Mouse (Mus musculus) embryonic facial prominence, embryonic 12.5 days (tissue): Measurements from ENCODE around the gene Mxi1. TPM values are rescaled to one million over a fixed set of nuclear protein-coding genes. Genes with fewer than 3 reads are reported as not detected.

Experiments used
- ATAC-seq: fragments of 200-750 bp; cut with Nextera tagmentation; 2 replicates; pipeline ENCODE4 v1.8.0; 2017; ENCODE audit not compliant: insufficient number of reproducible peaks, insufficient read depth, low FRiP score, low TSS enrichment
- H3K27ac ChIP-seq: fragments of 300-500 bp; sonication (generic); 2 replicates; pipeline ENCODE4 v1.5.1; 2016; ENCODE audit warnings: mild to moderate bottlenecking
- H3K27me3 ChIP-seq: fragments of 300-500 bp; sonication (generic); 2 replicates; pipeline ENCODE4 v1.6.1; 2016; ENCODE audit warnings: mild to moderate bottlenecking, moderate library complexity
- H3K36me3 ChIP-seq: fragments of 300-500 bp; sonication (generic); 2 replicates; pipeline ENCODE4 v1.6.1; 2016; ENCODE audit warnings: mild to moderate bottlenecking
- H3K4me1 ChIP-seq: fragments of 300-500 bp; sonication (generic); 2 replicates; pipeline ENCODE4 v1.6.1; 2016
- H3K4me2 ChIP-seq: fragments of 300-500 bp; sonication (generic); replicated peaks from 2 replicates; pipeline ENCODE4 v1.6.1; 2016; ENCODE audit warnings: mild to moderate bottlenecking, moderate library complexity
- H3K4me3 ChIP-seq: fragments of 300-500 bp; sonication (generic); 2 replicates; pipeline ENCODE4 v1.5.1; 2016; ENCODE audit warnings: mild to moderate bottlenecking
- H3K9ac ChIP-seq: fragments of 300-500 bp; sonication (generic); 2 replicates; pipeline ENCODE4 v1.6.1; 2016; ENCODE audit warnings: mild to moderate bottlenecking, moderate library complexity
- H3K9me3 ChIP-seq: fragments of 300-500 bp; sonication (generic); 2 replicates; pipeline ENCODE4 v1.6.1; 2016; ENCODE audit warnings: mild to moderate bottlenecking, moderate library complexity
- WGBS: fragments of 180-500 bp; shearing (Covaris S2); methylation state at CpG from one replicate; pipeline ENCODE4 v1.1.7; 2016; 5-methylcytosine and 5-hydroxymethylcytosine counted together
- polyA plus RNA-seq: library from polyadenylated mRNA; unstranded; fragments of >200 nt; fragmentation: Nextera tagmentation; extraction: Ambion mirVana; gene quantifications from 2 replicates; pipeline ENCODE4 v1.2.1, GENCODE M21; 2016

Gene Mxi1
- polyA plus RNA-seq, 1 experiment from 2014 or later = 44.9 TPM

- Histone ChIP-seq H3K4me1 (0 out of 2 replicates have a peak, but pooled peaks cover 4% of the 10 kb centered on the region), H3K9me3 (no peaks in the 10 kb centered on the region), H3K4me2 (no peak overlapping the region), H3K36me3 (peaks cover 20% of the 10 kb centered on the region), H3K27me3 (no peaks in the 10 kb centered on the region), H3K4me3 (no peak overlapping the region), H3K27ac (no peak overlapping the region), H3K9ac (no peak overlapping the region)
- no peak for ATAC-seq
- 91% methylated on average over 21 of the region's 21 CpGs for WGBS
Observed at GRCm38 (mm10) chr19:53331882-53332500, 21.7 kb downstream of the Mxi1 start.

DNA sequence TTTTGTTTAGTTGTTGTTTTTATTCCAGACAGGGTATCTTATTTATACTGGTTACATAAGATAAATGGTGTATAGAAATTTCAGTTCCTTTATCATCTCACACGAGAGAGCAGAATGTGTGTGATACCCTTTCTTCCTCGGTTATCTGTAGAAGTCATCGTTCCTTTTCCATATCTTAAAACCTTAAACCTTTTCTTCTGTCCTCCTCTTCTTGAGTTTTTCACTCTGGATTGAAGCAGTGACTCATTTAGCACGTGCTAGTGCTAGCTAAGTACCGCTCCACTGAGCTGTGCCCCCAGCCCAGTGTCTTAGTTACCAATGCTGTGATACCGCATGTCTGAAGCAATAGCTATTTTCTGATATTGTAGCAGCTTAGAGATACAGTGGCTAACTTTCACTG is 23.4 kb downstream of the Mxi1 start:
- H3K27me3 ChIP-seq = no peaks in the 10 kb centered on the region
- no peak overlapping the region for H3K27ac ChIP-seq
- H3K36me3 ChIP-seq = peaks cover 31% of the 10 kb centered on the region
- no peaks in the 10 kb centered on the region for H3K9me3 ChIP-seq
- no peak for ATAC-seq
- H3K4me3 ChIP-seq = no peak overlapping the region
- 0 out of 2 replicates have a peak, but pooled peaks cover 4% of the 10 kb centered on the region for H3K4me1 ChIP-seq
- H3K4me2 ChIP-seq = no peak overlapping the region
- 95% methylated on average over 6 of the region's 6 CpGs for WGBS
- H3K9ac ChIP-seq = no peak overlapping the region

GRCm38 (mm10) chr19:53335241-53335640 is 24.9 kb downstream of the Mxi1 start:
- ATAC-seq = no peak
- H3K36me3 ChIP-seq = peaks cover 33% of the 10 kb centered on the region
- peaks cover 8% of the 10 kb centered on the region; the same call in 1 of the 2 replicates for H3K4me1 ChIP-seq
- H3K9ac ChIP-seq = no peak overlapping the region
- no peak overlapping the region for H3K4me2 ChIP-seq
- no peak overlapping the region for H3K4me3 ChIP-seq
- no peaks in the 10 kb centered on the region for H3K9me3 ChIP-seq
- WGBS = 95% methylated on average over 9 of the region's 9 CpGs
- no peak overlapping the region for H3K27ac ChIP-seq
- no peaks in the 10 kb centered on the region for H3K27me3 ChIP-seq

GRCm38 (mm10) chr19:53340423-53340822 is 30.1 kb downstream of the Mxi1 start:
- 20% methylated on average over 6 of the region's 6 CpGs for WGBS
- H3K9ac ChIP-seq = no peak overlapping the region
- H3K27ac ChIP-seq = no peak overlapping the region
- no peaks in the 10 kb centered on the region for H3K27me3 ChIP-seq
- no peak overlapping the region for H3K4me3 ChIP-seq
- ATAC-seq = no peak
- no peak overlapping the region for H3K4me2 ChIP-seq
- peaks cover 22% of the 10 kb centered on the region; the same call in 1 of the 2 replicates for H3K4me1 ChIP-seq
- H3K9me3 ChIP-seq = no peaks in the 10 kb centered on the region
- peaks cover 14% of the 10 kb centered on the region for H3K36me3 ChIP-seq

- H3K9ac ChIP-seq = no peak overlapping the region
- H3K27me3 ChIP-seq = no peaks in the 10 kb centered on the region
- 86% methylated on average over 13 of the region's 13 CpGs for WGBS
- H3K4me1 ChIP-seq = peaks cover 27% of the 10 kb centered on the region; the same call in 1 of the 2 replicates
- H3K4me2 ChIP-seq = no peak overlapping the region
- H3K4me3 ChIP-seq = no peak overlapping the region
- no peak overlapping the region for H3K27ac ChIP-seq
- H3K9me3 ChIP-seq = no peaks in the 10 kb centered on the region
- ATAC-seq = no peak
- peaks cover 7% of the 10 kb centered on the region; the same call in 1 of the 2 replicates for H3K36me3 ChIP-seq
Observed at GRCm38 (mm10) chr19:53343174-53343881, 33.0 kb downstream of the Mxi1 start.

GRCm38 (mm10) chr19:53344062-53344461 is 33.7 kb downstream of the Mxi1 start:
- Histone ChIP-seq H3K27me3 (no peaks in the 10 kb centered on the region), H3K36me3 (0 out of 2 replicates have a peak, but pooled peaks cover 4% of the 10 kb centered on the region), H3K9ac (no peak overlapping the region), H3K9me3 (no peaks in the 10 kb centered on the region), H3K4me3 (no peak overlapping the region), H3K4me2 (no peak overlapping the region), H3K27ac (no peak overlapping the region), H3K4me1 (peaks cover 27% of the 10 kb centered on the region; the same call in 1 of the 2 replicates)
- no peak for ATAC-seq
- WGBS = 87% methylated on average over 16 of the region's 16 CpGs

DNA sequence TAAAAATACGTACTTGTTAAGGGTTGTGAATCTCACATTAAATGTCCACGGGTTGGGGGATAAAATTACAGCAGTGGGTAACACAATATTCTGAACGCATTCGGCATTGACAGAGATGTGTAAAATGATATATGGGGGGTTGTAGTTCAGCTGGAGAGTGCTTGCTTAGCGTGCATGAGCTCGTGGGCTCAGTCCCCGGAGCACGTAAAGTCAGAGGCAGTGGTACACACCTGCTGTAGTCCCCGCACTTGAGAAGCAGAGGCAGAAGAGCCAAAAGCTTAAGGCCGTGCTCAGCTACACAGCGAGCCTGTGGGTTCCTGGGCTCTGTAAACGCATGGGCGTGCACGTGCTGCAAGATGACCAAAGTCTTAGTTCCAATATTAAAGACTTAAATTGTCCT is 35.4 kb downstream of the Mxi1 start:
- peaks cover 18% of the 10 kb centered on the region; the same call in 1 of the 2 replicates for H3K4me1 ChIP-seq
- H3K27me3 ChIP-seq = no peaks in the 10 kb centered on the region
- no peaks in the 10 kb centered on the region for H3K9me3 ChIP-seq
- H3K27ac ChIP-seq = no peak overlapping the region
- no peak overlapping the region for H3K4me3 ChIP-seq
- H3K9ac ChIP-seq = no peak overlapping the region
- WGBS = 50% methylated on average over 14 of the region's 14 CpGs
- H3K36me3 ChIP-seq = 0 out of 2 replicates have a peak, but pooled peaks cover 4% of the 10 kb centered on the region
- no peak for ATAC-seq
- H3K4me2 ChIP-seq = no peak overlapping the region

GRCm38 (mm10) chr19:53353864-53354263 is 43.5 kb downstream of the Mxi1 start:
- peaks cover under 1% of the 10 kb centered on the region; the same call in 1 of the 2 replicates for H3K4me1 ChIP-seq
- H3K9ac ChIP-seq = no peak overlapping the region
- no peak overlapping the region for H3K4me2 ChIP-seq
- H3K9me3 ChIP-seq = no peaks in the 10 kb centered on the region
- H3K36me3 ChIP-seq = 0 out of 2 replicates have a peak, but pooled peaks cover 10% of the 10 kb centered on the region
- H3K27me3 ChIP-seq = no peaks in the 10 kb centered on the region
- no peak overlapping the region for H3K4me3 ChIP-seq
- no peak overlapping the region for H3K27ac ChIP-seq
- ATAC-seq = no peak
- 94% methylated on average over 7 of the region's 7 CpGs for WGBS

DNA sequence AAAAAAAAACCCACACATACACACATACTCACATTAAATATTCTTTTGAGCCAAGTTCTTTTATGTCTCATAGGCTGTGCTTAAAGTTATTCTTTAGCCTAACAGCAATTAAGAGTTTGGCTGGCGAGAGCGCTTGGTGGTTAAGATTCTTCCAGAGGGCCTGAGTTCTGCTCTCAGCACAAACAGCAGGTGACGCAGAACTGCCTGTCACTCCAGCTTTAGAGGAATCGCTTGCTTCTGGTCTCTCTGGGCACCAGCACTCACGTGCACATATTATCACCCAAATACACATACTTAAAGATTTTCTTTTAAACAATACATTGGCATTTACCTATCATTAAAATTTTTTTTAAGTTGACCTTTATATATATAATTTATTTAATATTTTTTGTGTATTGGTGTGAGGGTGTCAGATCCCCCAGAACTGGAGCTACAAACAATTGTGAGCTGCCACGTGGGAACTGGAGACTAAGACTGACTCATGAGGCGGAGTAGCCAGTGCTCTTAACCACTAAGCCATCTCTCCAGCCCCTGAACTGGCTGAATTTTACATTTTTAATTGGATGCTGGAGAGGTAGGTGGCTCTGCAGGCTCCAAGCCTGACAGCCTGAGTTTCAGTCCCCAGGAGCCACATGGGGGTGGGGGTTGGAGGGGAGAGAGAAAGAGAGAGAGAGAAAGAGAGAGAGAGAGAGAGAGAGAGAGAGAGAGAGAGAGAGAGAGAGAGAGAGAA is 44.1 kb downstream of the Mxi1 start:
- Histone ChIP-seq H3K4me2 (no peak overlapping the region), H3K4me3 (no peak overlapping the region), H3K27ac (no peak overlapping the region)

GRCm38 (mm10) chr19:53355065-53355464 is 44.7 kb downstream of the Mxi1 start:
- 89% methylated on average over 16 of the region's 16 CpGs for WGBS
- Histone ChIP-seq H3K36me3 (0 out of 2 replicates have a peak, but pooled peaks cover 10% of the 10 kb centered on the region), H3K27ac (no peak overlapping the region), H3K9me3 (no peaks in the 10 kb centered on the region), H3K9ac (no peak overlapping the region), H3K4me1 (peaks cover 11% of the 10 kb centered on the region), H3K27me3 (no peaks in the 10 kb centered on the region), H3K4me2 (no peak overlapping the region), H3K4me3 (no peak overlapping the region)
- ATAC-seq = no peak

More for the DNA sequence above, 44.1 kb downstream of the Mxi1 start:
- H3K9ac ChIP-seq = no peak overlapping the region
- H3K4me1 ChIP-seq = peaks cover 5% of the 10 kb centered on the region
- H3K27me3 ChIP-seq = no peaks in the 10 kb centered on the region
- 0 out of 2 replicates have a peak, but pooled peaks cover 10% of the 10 kb centered on the region for H3K36me3 ChIP-seq
- no peaks in the 10 kb centered on the region for H3K9me3 ChIP-seq
- 77% methylated on average over 7 of the region's 7 CpGs for WGBS
- ATAC-seq = no peak

DNA sequence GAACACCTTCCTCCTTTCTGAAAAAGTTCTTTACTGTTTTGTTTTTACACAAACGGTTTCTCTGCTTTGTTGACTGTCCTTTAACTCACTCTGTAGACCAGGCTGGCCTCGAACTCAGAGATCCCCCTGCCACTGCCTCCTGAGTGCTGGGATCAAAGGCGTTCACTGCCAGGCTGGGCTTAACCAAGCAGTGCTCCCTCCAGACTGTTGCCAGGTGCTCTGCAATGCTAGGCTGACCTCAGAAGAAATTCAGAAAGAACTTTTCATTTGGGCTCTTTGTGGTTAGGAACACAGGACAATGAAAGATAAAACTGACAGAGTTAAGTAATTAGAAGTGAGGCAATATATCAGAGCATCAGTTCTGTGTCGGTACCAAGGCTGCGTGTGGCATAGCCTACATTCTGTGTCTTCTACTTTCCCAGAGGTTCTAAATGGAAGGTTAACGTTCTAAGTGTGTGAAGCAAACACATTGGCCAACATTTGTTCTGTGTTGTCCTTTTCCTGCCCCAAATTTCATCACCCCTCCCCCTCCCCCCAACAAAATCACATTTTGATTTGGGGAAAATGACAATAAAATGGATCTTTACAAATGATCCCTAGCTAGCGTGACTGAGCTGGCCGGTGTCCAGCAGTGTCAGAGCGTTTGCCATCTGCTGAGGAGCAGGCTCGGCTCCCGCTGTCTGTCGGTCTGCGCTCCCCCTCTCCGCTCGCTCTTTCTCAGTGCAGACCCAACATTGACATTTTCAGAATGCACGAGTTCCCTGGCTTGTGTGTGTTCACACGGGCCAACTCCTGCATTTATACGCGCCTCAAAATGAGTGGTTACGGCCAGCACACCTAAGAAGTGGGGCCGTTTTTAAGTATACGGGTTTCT is 49.1 kb downstream of the Mxi1 start:
- peaks cover 22% of the 10 kb centered on the region for H3K4me1 ChIP-seq
- ATAC-seq = no peak
- H3K4me3 ChIP-seq = no peak overlapping the region
- no peak overlapping the region for H3K4me2 ChIP-seq
- no peaks in the 10 kb centered on the region for H3K27me3 ChIP-seq
- WGBS = 73% methylated on average over 22 of the region's 22 CpGs
- H3K9me3 ChIP-seq = no peaks in the 10 kb centered on the region
- no peaks in the 10 kb centered on the region for H3K36me3 ChIP-seq
- no peak overlapping the region for H3K27ac ChIP-seq
- no peak overlapping the region for H3K9ac ChIP-seq
